Mouse (Mus musculus) cerebellum, adult 18-20 months (tissue): ENCODE measurements around the gene Ecd.
"Not testable (repeated sequence)": the region's sequence is repeated elsewhere in the genome, so short reads cannot be mapped to it uniquely, and the experiment has no call there.

Experiments
- DNase-seq, 2 experiments: peaks; one replicate each; pipeline ENCODE4 v3.0.0; 2021

The Ecd gene

DNA sequence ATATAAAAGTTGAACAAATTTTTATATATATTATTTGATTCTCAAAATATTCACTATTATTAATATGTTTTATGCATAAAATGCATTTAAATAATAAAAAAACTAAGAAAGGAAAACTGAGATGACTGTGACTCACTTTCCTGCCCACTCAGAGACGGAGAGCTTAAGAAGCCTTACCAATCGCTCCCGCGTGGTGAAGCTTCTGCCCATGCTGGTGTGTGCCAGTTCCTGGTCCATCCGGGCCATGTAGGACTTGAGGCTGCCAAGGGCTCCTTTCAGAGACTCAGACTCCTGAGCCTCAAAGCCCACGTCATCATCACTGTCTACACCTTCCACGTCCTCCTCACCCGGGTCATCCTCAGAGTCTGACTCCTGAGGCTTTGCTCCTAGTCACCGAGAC, 23.7 kb downstream of the Ecd start:
- no peak for DNase-seq

DNA sequence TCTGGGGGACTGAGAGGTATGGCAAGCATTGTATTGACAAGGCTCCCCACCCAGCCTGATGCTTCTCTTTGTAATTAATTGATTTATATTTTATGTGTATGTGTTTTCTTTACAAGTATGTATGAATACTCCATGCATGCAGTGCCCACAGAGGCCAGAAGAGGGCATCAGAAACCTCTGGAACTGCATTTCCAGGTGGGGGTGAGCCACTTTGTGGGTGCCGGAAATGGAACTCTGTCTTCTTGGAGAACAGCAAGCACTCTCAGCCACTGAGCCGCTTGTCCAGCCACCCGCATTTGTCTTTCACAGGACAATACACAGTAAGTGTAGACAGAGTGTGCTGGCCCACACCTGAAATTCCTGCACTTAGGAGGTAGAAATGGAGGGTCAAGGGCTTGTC, 28.5 kb downstream of the Ecd start:
- peak; percentile 30 for DNase-seq

- DNase-seq, result no peak
Observed at GRCm38 (mm10) chr14:20315137-20315536, 32.8 kb downstream of the Ecd start.

- DNase-seq, result not testable (repeated sequence)
Observed at GRCm38 (mm10) chr14:20305085-20305484, 42.8 kb downstream of the Ecd start.

GRCm38 (mm10) chr14:20298131-20298530, 49.8 kb downstream of the Ecd start:
- no peak for DNase-seq

DNA sequence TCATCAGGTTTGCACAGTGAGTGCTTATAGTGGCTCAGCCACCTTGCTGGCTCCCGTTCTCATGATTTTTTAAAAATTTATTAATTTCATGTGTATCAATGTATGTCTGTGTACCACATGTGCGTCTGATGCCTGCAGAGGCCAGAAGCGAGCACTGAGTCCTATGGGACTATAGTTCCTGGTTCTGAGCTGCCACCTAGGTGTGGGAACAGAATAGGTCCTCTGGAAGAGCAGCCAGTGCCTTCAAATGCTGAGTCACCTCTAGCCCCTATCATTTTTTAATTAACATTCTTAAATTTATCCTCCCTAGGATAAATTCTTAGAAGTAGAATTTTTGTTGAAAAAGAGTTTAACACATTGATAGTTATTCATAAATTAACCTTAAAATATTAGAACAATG, 50.3 kb downstream of the Ecd start:
- no peak for DNase-seq

- no peak for DNase-seq
Observed at GRCm38 (mm10) chr14:20294947-20295346, 53.0 kb downstream of the Ecd start.

- peak; percentile 80 to 93 for DNase-seq
Observed at GRCm38 (mm10) chr14:20294117-20294892, 53.6 kb downstream of the Ecd start, which contains the start of gene Nudt13. TSS of gene Nudt13 (plus strand) at chr14:20294697.

DNA sequence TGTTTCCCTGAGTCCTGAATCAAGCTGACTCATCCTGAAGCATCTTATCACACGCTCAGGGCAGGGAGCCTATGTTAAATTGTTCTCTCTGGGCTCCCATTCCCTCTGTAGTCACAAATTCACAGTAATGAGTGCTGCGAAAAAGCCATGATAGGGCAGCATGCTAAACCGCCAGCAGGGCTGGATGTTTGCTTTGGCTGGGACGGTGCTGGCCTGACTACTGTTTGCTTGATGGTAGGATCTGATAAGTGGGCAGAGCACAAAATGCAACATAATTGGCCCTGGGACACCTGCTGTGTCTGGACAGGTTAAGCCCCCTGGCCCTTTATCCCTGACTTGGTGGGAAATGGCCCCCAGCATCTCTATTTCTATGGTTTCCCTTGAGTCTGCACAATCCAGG, 56.5 kb downstream of the Ecd start:
- DNase-seq, result no peak
